Mouse (Mus musculus) hindbrain, embryonic 15.5 days (tissue): ENCODE measurements around the gene Gm5926. TPM values are rescaled to one million over a fixed set of nuclear protein-coding genes. Genes with fewer than 3 reads are reported as not detected.
"Not testable (repeated sequence)": the region's sequence is repeated elsewhere in the genome, so short reads cannot be mapped to it uniquely, and the experiment has no call there.

ENCODE experiments used
- ATAC-seq: fragments of 200-750 bp; cut with Nextera tagmentation; 2 replicates; pipeline ENCODE4 v1.8.0; 2017; ENCODE audit warnings: low read depth, moderate number of reproducible peaks, moderate TSS enrichment; ENCODE audit not compliant: low FRiP score
- H3K27ac ChIP-seq: fragments of 300-500 bp; sonication (generic); replicated peaks from 2 replicates; pipeline ENCODE4 v1.5.1; 2015; ENCODE audit warnings: mild to moderate bottlenecking, inconsistent platforms
- H3K27me3 ChIP-seq: fragments of 300-500 bp; sonication (generic); 2 replicates; pipeline ENCODE4 v1.6.1; 2015; ENCODE audit warnings: control low read depth, inconsistent platforms
- H3K36me3 ChIP-seq: fragments of 300-500 bp; sonication (generic); 2 replicates; pipeline ENCODE4 v1.6.1; 2015; ENCODE audit warnings: control low read depth, inconsistent platforms
- H3K4me1 ChIP-seq: fragments of 300-500 bp; sonication (generic); replicated peaks from 2 replicates; pipeline ENCODE4 v1.6.1; 2015; ENCODE audit warnings: control low read depth, inconsistent platforms
- H3K4me2 ChIP-seq: fragments of 300-500 bp; sonication (generic); 2 replicates; pipeline ENCODE4 v1.6.1; 2015; ENCODE audit warnings: moderate library complexity, mild to moderate bottlenecking, inconsistent platforms
- H3K4me3 ChIP-seq: fragments of 300-500 bp; sonication (generic); 2 replicates; pipeline ENCODE4 v1.5.1; 2015; ENCODE audit warnings: mild to moderate bottlenecking, inconsistent platforms
- H3K9ac ChIP-seq: fragments of 300-500 bp; sonication (generic); 2 replicates; pipeline ENCODE4 v1.6.1; 2015; ENCODE audit warnings: inconsistent platforms
- H3K9me3 ChIP-seq: fragments of 300-500 bp; sonication (generic); 2 replicates; pipeline ENCODE4 v1.6.1; 2016; ENCODE audit warnings: control low read depth, inconsistent platforms
- WGBS: fragments of 180-500 bp; shearing (Covaris S2); methylation state at CpG from one replicate; pipeline ENCODE4 v1.1.7; 2015; 5-methylcytosine and 5-hydroxymethylcytosine counted together
- polyA plus RNA-seq: library from polyadenylated mRNA; unstranded; fragments of >200 nt; fragmentation: Nextera tagmentation; extraction: Ambion mirVana; gene quantifications from 2 replicates; pipeline ENCODE4 v1.2.1, GENCODE M21; 2015

The Gm5926 gene
- not detected in 2 replicates for polyA plus RNA-seq

- H3K27ac ChIP-seq, H3K9ac ChIP-seq, H3K4me2 ChIP-seq, H3K4me1 ChIP-seq, H3K9me3 ChIP-seq, ATAC-seq, H3K36me3 ChIP-seq, H3K4me3 ChIP-seq, H3K27me3 ChIP-seq: not testable (repeated sequence)
- no CpG with 5 or more reads among the region's 1 CpGs for WGBS
Measured at GRCm38 (mm10) chrX:32650416-32650815, at the start of gene Gm5926. TSS of gene Gm5926 (plus strand) at chrX:32650716.

GRCm38 (mm10) chrX:32601008-32601407, 49.5 kb upstream of the Gm5926 start:
- not testable (repeated sequence) for H3K27ac ChIP-seq, H3K4me3 ChIP-seq, H3K27me3 ChIP-seq, H3K4me1 ChIP-seq, H3K9me3 ChIP-seq, H3K36me3 ChIP-seq, H3K9ac ChIP-seq, H3K4me2 ChIP-seq, ATAC-seq
- 86% methylated on average over 1 of the region's 2 CpGs for WGBS

GRCm38 (mm10) chrX:32601425-32601824, 49.1 kb upstream of the Gm5926 start:
- not testable (repeated sequence) for ATAC-seq, H3K4me3 ChIP-seq
- WGBS, result 80% methylated on average over 3 of the region's 3 CpGs

More at GRCm38 (mm10) chrX:32601425-32601824, 49.1 kb upstream of the Gm5926 start:
- H3K9ac ChIP-seq, H3K4me2 ChIP-seq, H3K27me3 ChIP-seq, H3K9me3 ChIP-seq, H3K36me3 ChIP-seq, H3K4me1 ChIP-seq, H3K27ac ChIP-seq: not testable (repeated sequence)

Other genes starting within 250 kb of the Gm5926 start
- not detected in 2 replicates for gene Btbd35f1, start 90.7 kb upstream of the Gm5926 start, polyA plus RNA-seq
- not detected in 2 replicates for gene Btbd35f21, start 75.4 kb downstream of the Gm5926 start, polyA plus RNA-seq
- not detected in 2 replicates for gene Btbd35f30, start 243.9 kb downstream of the Gm5926 start, polyA plus RNA-seq